Mouse (Mus musculus) forebrain, embryonic 14.5 days (tissue): ENCODE data around the gene Mta3. TPM values are rescaled to one million over a fixed set of nuclear protein-coding genes. Genes with fewer than 3 reads are reported as not detected.
"Not testable (repeated sequence)": the region's sequence is repeated elsewhere in the genome, so short reads cannot be mapped to it uniquely, and the experiment has no call there.

ENCODE experiments used
- ATAC-seq: fragments of 200-750 bp; cut with Nextera tagmentation; 2 replicates; pipeline ENCODE4 v1.8.0; 2017; ENCODE audit warnings: mild to moderate bottlenecking, moderate library complexity
- DNase-seq: peaks from one replicate; pipeline ENCODE4 v3.0.0-alpha.2; 2015; ENCODE audit warnings: low spot score
- H3K27ac ChIP-seq: fragments of 300-500 bp; sonication (generic); 2 replicates; pipeline ENCODE4 v1.5.1; 2014; ENCODE audit warnings: low read depth, mild to moderate bottlenecking, control low read depth, low read length, moderate library complexity
- H3K27me3 ChIP-seq: fragments of 300-500 bp; sonication (generic); replicated peaks from 2 replicates; pipeline ENCODE4 v1.6.1; 2014; ENCODE audit warnings: low read length, control low read depth, mixed read lengths; ENCODE audit not compliant: control insufficient read depth, insufficient read depth
- H3K36me3 ChIP-seq: fragments of 300-500 bp; sonication (generic); 2 replicates; pipeline ENCODE4 v1.6.1; 2014; ENCODE audit warnings: low read length, control low read depth; ENCODE audit not compliant: control insufficient read depth, insufficient read depth
- H3K4me1 ChIP-seq: fragments of 300-500 bp; sonication (generic); 2 replicates; pipeline ENCODE4 v1.6.1; 2014; ENCODE audit warnings: antibody characterized with exemption, low read length, control low read depth; ENCODE audit not compliant: control insufficient read depth, insufficient read depth
- H3K4me2 ChIP-seq: fragments of 300-500 bp; sonication (generic); 2 replicates; pipeline ENCODE4 v1.6.1; 2014; ENCODE audit warnings: mild to moderate bottlenecking, control low read depth, low read length
- H3K4me3 ChIP-seq: fragments of 300-500 bp; sonication (generic); 2 replicates; pipeline ENCODE4 v1.5.1; 2014; ENCODE audit warnings: low read depth, low read length, control low read depth
- H3K9ac ChIP-seq: fragments of 300-500 bp; sonication (generic); 2 replicates; pipeline ENCODE4 v1.6.1; 2014; ENCODE audit warnings: mild to moderate bottlenecking, low read length, control low read depth, moderate library complexity
- H3K9me3 ChIP-seq: fragments of 300-500 bp; sonication (generic); replicated peaks from 2 replicates; pipeline ENCODE4 v1.6.1; 2016; ENCODE audit warnings: low read length, control low read depth, mixed read lengths; ENCODE audit not compliant: control insufficient read depth
- WGBS: fragments of 180-500 bp; shearing (Covaris S2); extraction: QIAGEN DNeasy Blood & Tissue Kit; methylation state at CpG from one replicate; pipeline ENCODE4 v1.1.7; 2014; 5-methylcytosine and 5-hydroxymethylcytosine counted together
- polyA plus RNA-seq: library from polyadenylated mRNA; unstranded; fragments of >200 nt; fragmentation: Nextera tagmentation; extraction: Ambion mirVana; gene quantifications from 2 replicates; pipeline ENCODE4 v1.2.1, GENCODE M21; 2014

The Mta3 gene
- polyA plus RNA-seq, 1 experiment from 2014 or later, result 26.5 TPM

DNA sequence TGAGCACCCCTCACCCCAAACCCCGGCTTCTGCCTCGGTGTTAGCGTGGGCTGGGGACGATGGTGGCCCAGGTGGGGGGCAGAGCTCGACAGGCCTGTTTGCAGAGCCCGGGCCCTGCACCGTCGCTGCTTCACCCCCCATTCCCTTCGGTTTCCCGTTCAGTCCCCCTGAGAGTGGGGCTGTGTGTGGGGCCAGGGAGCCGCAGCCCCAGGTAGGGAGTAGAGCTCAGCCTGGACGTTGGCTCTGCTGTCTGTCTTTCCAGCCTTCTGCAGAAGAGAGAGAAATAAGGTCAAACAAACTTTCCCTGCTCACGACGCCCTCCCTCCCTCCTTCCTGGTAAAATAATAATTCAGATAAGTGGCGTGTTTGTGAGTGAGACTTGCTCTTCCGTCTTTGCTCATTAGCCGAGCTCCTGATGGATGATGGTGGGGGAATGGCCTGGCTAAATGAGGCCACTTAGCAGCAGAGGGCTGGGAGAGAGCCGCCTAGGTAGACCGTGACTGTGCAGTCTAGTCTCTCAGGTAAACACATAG lies 697 bp downstream of the Mta3 start:
- Histone ChIP-seq H3K36me3 (peaks cover 4% of the 10 kb centered on the region; the same call in 1 of the 2 replicates), H3K27me3 (no peaks in the 10 kb centered on the region), H3K9me3 (no peaks in the 10 kb centered on the region), H3K27ac (peak overlapping the region; percentile 82), H3K4me3 (peak overlapping the region; percentile 81), H3K9ac (peak overlapping the region; percentile 92), H3K4me1 (peaks cover 3% of the 10 kb centered on the region; the same call in 1 of the 2 replicates), H3K4me2 (peak overlapping the region; percentile 76)
- 1% methylated on average over 18 of the region's 19 CpGs for WGBS
- DNase-seq (peak; percentile 31), ATAC-seq (peak; percentile 76)

DNA sequence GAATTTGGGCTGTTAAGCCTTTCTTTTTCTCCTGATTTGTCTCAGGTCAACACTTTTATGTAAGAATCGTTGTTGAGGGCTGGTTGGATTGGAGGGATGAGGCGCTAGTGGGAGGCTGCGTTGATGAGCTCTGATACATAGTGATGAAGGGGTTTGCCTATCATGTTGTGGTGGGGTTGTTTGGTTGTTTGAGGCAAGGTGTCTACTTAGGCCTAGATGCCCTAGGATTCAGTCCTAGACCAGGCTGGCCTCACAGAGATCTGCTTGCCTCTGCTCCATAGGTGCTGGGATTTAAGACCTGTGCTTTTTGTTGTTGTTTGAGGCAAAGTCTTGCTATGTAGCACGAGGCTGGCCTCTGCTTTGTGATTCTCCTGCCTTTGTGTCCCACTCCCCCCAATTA lies 1.4 kb downstream of the Mta3 start:
- ATAC-seq (no peak), DNase-seq (no peak)
- Histone ChIP-seq H3K36me3 (peaks cover 4% of the 10 kb centered on the region; the same call in 1 of the 2 replicates), H3K27me3 (no peaks in the 10 kb centered on the region), H3K9me3 (no peaks in the 10 kb centered on the region), H3K4me3 (0 out of 2 replicates have a peak overlapping the region, but pooled peaks have one; percentile 81), H3K27ac (no peak overlapping the region), H3K4me1 (peaks cover 3% of the 10 kb centered on the region; the same call in 1 of the 2 replicates), H3K9ac (no peak overlapping the region), H3K4me2 (peak overlapping the region; percentile 76)
- 70% methylated on average over 4 of the region's 4 CpGs for WGBS

DNA sequence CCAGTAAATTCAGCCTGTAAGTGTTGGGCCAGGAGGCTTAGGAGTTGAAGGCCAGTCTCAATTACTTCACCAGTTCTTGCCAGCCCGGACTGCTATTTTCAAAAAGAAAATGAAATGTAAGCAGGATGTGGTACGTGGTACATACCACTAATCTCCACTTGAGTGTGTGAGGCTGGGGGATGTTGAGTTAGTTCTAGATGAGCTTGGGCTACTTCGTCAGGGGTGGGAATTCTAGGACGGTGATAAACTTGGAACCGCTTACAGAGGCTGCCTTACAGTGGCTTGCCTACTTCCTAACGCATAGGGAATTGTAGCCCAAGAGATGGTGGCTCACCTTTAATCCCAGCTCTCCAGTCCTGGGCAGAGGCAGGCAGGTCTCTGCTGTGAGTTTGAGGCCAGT lies 1.9 kb downstream of the Mta3 start:
- ATAC-seq, result no peak
- H3K27me3 ChIP-seq, result no peaks in the 10 kb centered on the region
- no peak overlapping the region for H3K4me2 ChIP-seq
- no peak overlapping the region for H3K27ac ChIP-seq
- no peak for DNase-seq
- H3K36me3 ChIP-seq, result peaks cover 4% of the 10 kb centered on the region; the same call in 1 of the 2 replicates
- no peaks in the 10 kb centered on the region for H3K9me3 ChIP-seq
- peaks cover 3% of the 10 kb centered on the region; the same call in 1 of the 2 replicates for H3K4me1 ChIP-seq
- 87% methylated on average over 6 of the region's 6 CpGs for WGBS
- H3K9ac ChIP-seq, result no peak overlapping the region
- no peak overlapping the region for H3K4me3 ChIP-seq

DNA sequence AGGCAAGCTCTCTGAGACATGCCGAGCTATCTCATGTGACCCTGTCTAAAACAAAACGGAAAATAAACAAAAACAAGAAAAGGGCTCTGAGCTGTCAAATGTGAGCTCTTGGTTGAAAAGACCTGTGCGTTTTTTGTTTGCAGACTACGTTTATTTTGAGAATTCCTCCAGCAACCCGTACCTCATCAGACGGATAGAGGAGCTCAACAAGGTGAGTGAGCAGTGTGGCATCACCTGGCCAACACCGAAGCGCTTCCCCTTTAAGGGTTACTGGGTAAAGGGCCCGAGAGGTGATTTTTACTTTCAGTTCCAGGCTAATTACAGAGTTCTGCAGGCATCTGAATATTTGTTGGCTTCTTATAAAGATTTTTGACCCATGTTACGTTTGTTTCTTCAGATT lies 2.3 kb downstream of the Mta3 start:
- no peaks in the 10 kb centered on the region for H3K9me3 ChIP-seq
- H3K36me3 ChIP-seq, result peaks cover 4% of the 10 kb centered on the region; the same call in 1 of the 2 replicates
- no peak overlapping the region for H3K27ac ChIP-seq
- no peak overlapping the region for H3K4me3 ChIP-seq
- DNase-seq, result no peak
- ATAC-seq, result no peak
- H3K4me2 ChIP-seq, result no peak overlapping the region
- no peak overlapping the region for H3K9ac ChIP-seq
- no peaks in the 10 kb centered on the region for H3K27me3 ChIP-seq
- 90% methylated on average over 10 of the region's 10 CpGs for WGBS
- H3K4me1 ChIP-seq, result peaks cover 3% of the 10 kb centered on the region; the same call in 1 of the 2 replicates

DNA sequence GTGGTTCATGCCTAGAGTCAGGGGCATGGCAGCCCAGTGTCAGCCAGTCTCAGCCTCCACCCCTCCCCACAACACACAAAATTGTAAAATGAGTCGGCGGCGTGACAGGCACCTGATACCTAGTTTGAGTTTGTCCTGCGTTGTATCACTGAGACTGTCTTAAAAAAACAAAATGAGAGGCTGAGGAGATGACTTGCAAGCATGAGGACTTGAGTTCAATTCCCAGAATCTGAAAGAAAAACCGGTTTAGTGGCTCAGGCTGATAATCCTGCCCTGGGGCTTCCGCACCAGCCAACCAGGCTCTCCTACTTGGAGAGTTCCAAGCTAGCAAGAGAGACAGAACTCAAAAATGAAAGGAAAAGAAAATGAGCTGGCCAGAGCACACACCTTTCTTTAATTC lies 2.9 kb downstream of the Mta3 start:
- ATAC-seq (no peak), DNase-seq (no peak)
- Histone ChIP-seq H3K4me2 (no peak overlapping the region), H3K27ac (no peak overlapping the region), H3K36me3 (peaks cover 4% of the 10 kb centered on the region; the same call in 1 of the 2 replicates), H3K27me3 (no peaks in the 10 kb centered on the region), H3K9me3 (no peaks in the 10 kb centered on the region), H3K4me1 (peaks cover 3% of the 10 kb centered on the region; the same call in 1 of the 2 replicates), H3K4me3 (no peak overlapping the region), H3K9ac (no peak overlapping the region)
- 86% methylated on average over 6 of the region's 6 CpGs for whole genome bisulfite sequencing

DNA sequence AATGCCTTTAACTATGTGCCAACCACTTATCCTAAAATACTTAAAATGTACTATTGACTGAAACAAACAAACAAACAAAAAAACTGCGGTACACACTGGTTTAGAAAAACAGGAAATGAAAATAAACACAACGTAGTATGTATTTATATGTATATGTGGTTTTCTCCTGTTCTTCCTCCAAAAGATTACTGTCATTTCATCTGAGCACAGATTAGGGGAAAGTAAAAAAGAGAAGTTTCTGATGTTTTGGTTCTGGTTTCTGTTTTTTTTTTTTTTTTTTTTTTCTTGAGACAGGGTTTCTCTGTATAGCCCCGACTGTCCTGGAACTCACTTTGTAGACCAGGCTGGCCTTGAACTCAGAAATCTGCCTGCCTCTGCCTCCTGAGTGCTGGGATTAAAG lies 3.6 kb downstream of the Mta3 start:
- not testable (repeated sequence) for H3K4me1 ChIP-seq, H3K9me3 ChIP-seq, H3K4me2 ChIP-seq, H3K9ac ChIP-seq, H3K27ac ChIP-seq, H3K27me3 ChIP-seq, DNase-seq, H3K36me3 ChIP-seq, ATAC-seq, H3K4me3 ChIP-seq
- WGBS, result 90% methylated on average over 3 of the region's 3 CpGs

DNA sequence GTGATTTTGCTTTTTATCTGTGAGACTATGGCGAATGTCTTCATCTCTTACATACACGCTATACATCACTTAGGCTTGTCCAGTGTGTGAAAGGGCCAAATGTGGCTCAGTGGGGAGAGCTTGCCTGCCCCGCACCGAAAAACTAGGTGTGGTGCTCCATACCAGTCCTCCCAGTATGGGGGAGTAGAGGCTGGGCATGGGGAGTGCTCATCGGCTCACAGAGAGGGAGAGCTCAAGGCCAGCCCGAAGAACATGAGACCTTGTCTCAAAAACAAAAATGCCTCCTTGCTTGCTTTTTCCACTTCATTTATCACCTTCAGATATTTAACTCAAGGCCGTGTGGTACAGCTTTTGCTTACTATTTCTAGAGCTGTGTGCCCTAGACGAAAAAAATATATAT lies 4.7 kb downstream of the Mta3 start:
- no peak overlapping the region for H3K4me3 ChIP-seq
- 91% methylated on average over 8 of the region's 8 CpGs for WGBS
- ATAC-seq, result no peak
- H3K9ac ChIP-seq, result no peak overlapping the region
- H3K4me1 ChIP-seq, result peaks cover 3% of the 10 kb centered on the region; the same call in 1 of the 2 replicates
- H3K9me3 ChIP-seq, result no peaks in the 10 kb centered on the region
- no peaks in the 10 kb centered on the region for H3K27me3 ChIP-seq
- H3K36me3 ChIP-seq, result peaks cover 12% of the 10 kb centered on the region
- DNase-seq, result no peak
- H3K4me2 ChIP-seq, result no peak overlapping the region
- no peak overlapping the region for H3K27ac ChIP-seq

DNA sequence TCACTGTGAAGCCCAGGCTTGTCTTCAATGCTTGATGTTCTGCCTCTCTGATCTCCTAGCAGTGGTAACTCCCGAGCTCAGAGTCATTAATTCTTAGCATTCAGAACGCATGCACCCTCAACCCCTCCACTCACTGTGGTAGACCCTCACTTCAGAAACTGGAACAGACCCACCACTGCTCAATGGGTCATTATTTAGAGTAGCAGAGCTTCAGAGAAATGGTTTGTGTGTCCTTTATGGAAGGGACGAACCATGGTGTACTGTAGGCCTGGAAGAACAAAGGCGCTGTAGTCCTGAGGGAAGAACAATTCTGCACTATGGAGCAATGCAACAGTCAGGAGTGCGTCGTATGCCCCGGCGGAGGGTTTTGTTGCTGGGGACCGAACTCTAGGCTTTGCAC lies 6.4 kb downstream of the Mta3 start:
- Histone ChIP-seq H3K27me3 (no peaks in the 10 kb centered on the region), H3K36me3 (peaks cover 20% of the 10 kb centered on the region), H3K4me1 (no peaks in the 10 kb centered on the region), H3K9me3 (no peaks in the 10 kb centered on the region), H3K4me2 (no peak overlapping the region), H3K4me3 (no peak overlapping the region), H3K27ac (no peak overlapping the region), H3K9ac (no peak overlapping the region)
- WGBS, result 93% methylated on average over 9 of the region's 9 CpGs
- DNase-seq (no peak), ATAC-seq (no peak)

DNA sequence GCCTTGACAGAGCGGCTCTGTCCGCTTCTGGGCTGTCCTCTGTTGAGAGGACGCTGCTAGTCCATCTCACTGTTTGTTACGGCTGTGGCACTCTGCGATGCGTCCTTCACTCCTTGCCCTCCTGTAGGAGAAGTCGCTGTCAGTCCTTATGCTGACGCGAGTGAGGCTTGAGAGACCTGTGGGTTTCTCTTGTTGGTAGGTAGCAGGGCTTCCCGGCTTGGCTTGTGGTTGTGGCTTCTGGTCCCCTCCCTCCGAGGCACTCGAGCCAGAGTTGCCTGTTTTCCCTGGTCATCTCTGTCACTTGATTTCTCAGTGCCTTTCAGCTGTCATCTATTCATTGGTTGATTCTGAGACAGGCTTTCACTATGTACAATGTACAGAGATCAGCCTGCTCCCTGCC lies 14.5 kb downstream of the Mta3 start:
- Histone ChIP-seq H3K9ac (no peak overlapping the region), H3K27ac (no peak overlapping the region), H3K4me1 (no peaks in the 10 kb centered on the region), H3K27me3 (no peaks in the 10 kb centered on the region), H3K36me3 (peaks cover 25% of the 10 kb centered on the region), H3K4me3 (no peak overlapping the region), H3K9me3 (no peaks in the 10 kb centered on the region), H3K4me2 (no peak overlapping the region)
- 89% methylated on average over 12 of the region's 12 CpGs for WGBS
- DNase-seq (no peak), ATAC-seq (no peak)
